Mouse (Mus musculus): ENCODE results near the gene Pkp1. TPM values are rescaled to one million over a fixed set of nuclear protein-coding genes. Genes with fewer than 3 reads are reported as not detected.

Gene Pkp1
- 0.07 and 40.6 TPM in 2 replicates for polyA plus RNA-seq (2012; rRNA removed)

- WGBS, result 3% methylated on average over 67 of the region's 67 CpGs
- TF ChIP-seq CTCF (IDR thresholded peaks at IDR 0.05; ENCODE audit: insufficient read depth, low read length) (no peak), POLR2A (IDR thresholded peaks at IDR 0.05; ENCODE audit: borderline replicate concordance, extremely low read depth, low read depth, low read length) (no peak)
- no peak for DNase-seq
- no peaks in the 10 kb centered on the region for H3K4me1 ChIP-seq (ENCODE audit: control insufficient read depth, insufficient read depth, low read length)
- H3K4me3 ChIP-seq (replicated peaks; ENCODE audit: extremely low read depth, low read depth, low read length), result no peak within 1 kb of the TSS
These were observed at the start of gene Pkp1 for GRCm38 (mm10) chr1:135918644-135919407. TSS of gene Pkp1 (minus strand) at chr1:135919207.

GRCm38 (mm10) chr1:135967739-135968138 lies 48.7 kb upstream of the Pkp1 start:
- TF ChIP-seq POLR2A (IDR thresholded peaks at IDR 0.05; ENCODE audit: borderline replicate concordance, extremely low read depth, low read depth, low read length) (no peak), CTCF (IDR thresholded peaks at IDR 0.05; ENCODE audit: insufficient read depth, low read length) (no peak)
- no peaks in the 10 kb centered on the region for H3K4me1 ChIP-seq (ENCODE audit: control insufficient read depth, insufficient read depth, low read length)
- DNase-seq, result no peak
- H3K4me3 ChIP-seq (replicated peaks; ENCODE audit: extremely low read depth, low read depth, low read length), result no peak overlapping the region
- WGBS, result 71% methylated on average over 4 of the region's 4 CpGs

GRCm38 (mm10) chr1:135964561-135964960 lies 45.6 kb upstream of the Pkp1 start:
- TF ChIP-seq POLR2A (IDR thresholded peaks at IDR 0.05; ENCODE audit: borderline replicate concordance, extremely low read depth, low read depth, low read length) (no peak), CTCF (IDR thresholded peaks at IDR 0.05; ENCODE audit: insufficient read depth, low read length) (no peak)
- no peak overlapping the region for H3K4me3 ChIP-seq (replicated peaks; ENCODE audit: extremely low read depth, low read depth, low read length)
- WGBS, result 72% methylated on average over 11 of the region's 11 CpGs
- H3K4me1 ChIP-seq (ENCODE audit: control insufficient read depth, insufficient read depth, low read length), result no peaks in the 10 kb centered on the region
- DNase-seq, result no peak

GRCm38 (mm10) chr1:135963177-135963576 lies 44.2 kb upstream of the Pkp1 start:
- 51% methylated on average over 5 of the region's 5 CpGs for WGBS
- no peak for TF ChIP-seq CTCF (IDR thresholded peaks at IDR 0.05; ENCODE audit: insufficient read depth, low read length)
- TF ChIP-seq POLR2A (IDR thresholded peaks at IDR 0.05; ENCODE audit: borderline replicate concordance, extremely low read depth, low read depth, low read length), result no peak

GRCm38 (mm10) chr1:135958483-135958882 lies 39.5 kb upstream of the Pkp1 start:
- Histone ChIP-seq H3K4me1 (ENCODE audit: control insufficient read depth, insufficient read depth, low read length) (no peaks in the 10 kb centered on the region), H3K4me3 (replicated peaks; ENCODE audit: extremely low read depth, low read depth, low read length) (no peak overlapping the region)
- no peak for TF ChIP-seq POLR2A (IDR thresholded peaks at IDR 0.05; ENCODE audit: borderline replicate concordance, extremely low read depth, low read depth, low read length)
- peak; percentile 23; the same call in 1 of the 2 replicates for TF ChIP-seq CTCF (IDR thresholded peaks at IDR 0.05; ENCODE audit: insufficient read depth, low read length)
- 33% methylated on average over 4 of the region's 4 CpGs for WGBS
- no peak for DNase-seq

More at GRCm38 (mm10) chr1:135963177-135963576, 44.2 kb upstream of the Pkp1 start:
- no peak for DNase-seq
- H3K4me1 ChIP-seq (ENCODE audit: control insufficient read depth, insufficient read depth, low read length), result no peaks in the 10 kb centered on the region
- no peak overlapping the region for H3K4me3 ChIP-seq (replicated peaks; ENCODE audit: extremely low read depth, low read depth, low read length)

GRCm38 (mm10) chr1:135948871-135949270 lies 29.9 kb upstream of the Pkp1 start:
- WGBS, result 58% methylated on average over 2 of the region's 2 CpGs
- no peak for DNase-seq
- H3K4me1 ChIP-seq (ENCODE audit: control insufficient read depth, insufficient read depth, low read length), result no peaks in the 10 kb centered on the region
- H3K4me3 ChIP-seq (replicated peaks; ENCODE audit: extremely low read depth, low read depth, low read length), result no peak overlapping the region
- TF ChIP-seq CTCF (IDR thresholded peaks at IDR 0.05; ENCODE audit: insufficient read depth, low read length), result no peak
- no peak for TF ChIP-seq POLR2A (IDR thresholded peaks at IDR 0.05; ENCODE audit: borderline replicate concordance, extremely low read depth, low read depth, low read length)

- Histone ChIP-seq H3K4me1 (ENCODE audit: control insufficient read depth, insufficient read depth, low read length) (no peaks in the 10 kb centered on the region), H3K4me3 (replicated peaks; ENCODE audit: extremely low read depth, low read depth, low read length) (no peak overlapping the region)
- 44% methylated on average over 4 of the region's 4 CpGs for WGBS
- no peak for DNase-seq
- TF ChIP-seq CTCF (IDR thresholded peaks at IDR 0.05; ENCODE audit: insufficient read depth, low read length), result no peak
- TF ChIP-seq POLR2A (IDR thresholded peaks at IDR 0.05; ENCODE audit: borderline replicate concordance, extremely low read depth, low read depth, low read length), result no peak
These were observed 27.2 kb upstream of the Pkp1 start for GRCm38 (mm10) chr1:135946247-135946646.

GRCm38 (mm10) chr1:135945711-135946110 lies 26.7 kb upstream of the Pkp1 start:
- Histone ChIP-seq H3K4me1 (ENCODE audit: control insufficient read depth, insufficient read depth, low read length) (no peaks in the 10 kb centered on the region), H3K4me3 (replicated peaks; ENCODE audit: extremely low read depth, low read depth, low read length) (no peak overlapping the region)
- WGBS, result 9% methylated on average over 7 of the region's 7 CpGs
- DNase-seq, result peak; percentile 29
- TF ChIP-seq POLR2A (IDR thresholded peaks at IDR 0.05; ENCODE audit: borderline replicate concordance, extremely low read depth, low read depth, low read length), result no peak
- TF ChIP-seq CTCF (IDR thresholded peaks at IDR 0.05; ENCODE audit: insufficient read depth, low read length), result peak; percentile 78

GRCm38 (mm10) chr1:135944526-135945259 lies 25.7 kb upstream of the Pkp1 start:
- WGBS, result 40% methylated on average over 12 of the region's 12 CpGs

More at GRCm38 (mm10) chr1:135944526-135945259, 25.7 kb upstream of the Pkp1 start:
- Histone ChIP-seq H3K4me3 (replicated peaks; ENCODE audit: extremely low read depth, low read depth, low read length) (no peak overlapping the region), H3K4me1 (ENCODE audit: control insufficient read depth, insufficient read depth, low read length) (no peaks in the 10 kb centered on the region)
- TF ChIP-seq POLR2A (IDR thresholded peaks at IDR 0.05; ENCODE audit: borderline replicate concordance, extremely low read depth, low read depth, low read length) (no peak), CTCF (IDR thresholded peaks at IDR 0.05; ENCODE audit: insufficient read depth, low read length) (peak; percentile 49)
- peak; percentile 53 for DNase-seq
